Mouse (Mus musculus) liver, embryonic 11.5 days (tissue): ENCODE data around the gene Npm1. TPM values are rescaled to one million over a fixed set of nuclear protein-coding genes. Genes with fewer than 3 reads are reported as not detected.
A peak's percentile ranks its signal among the peaks of the same experiment; 100 is the strongest.

Experiments used
- ATAC-seq: fragments of 200-750 bp; cut with Nextera tagmentation; replicated peaks from 2 replicates; pipeline ENCODE4 v1.8.0; 2017; ENCODE audit warnings: moderate number of reproducible peaks, mild to moderate bottlenecking, moderate TSS enrichment, moderate library complexity; ENCODE audit not compliant: low FRiP score
- DNase-seq: peaks from one replicate; pipeline ENCODE4 v3.0.0-alpha.2; 2017; ENCODE audit warnings: low spot score
- H3K27ac ChIP-seq: fragments of 300-500 bp; sonication (generic); 2 replicates; pipeline ENCODE4 v1.5.1; 2014; ENCODE audit warnings: mild to moderate bottlenecking, low read depth, low read length, control low read depth
- H3K27me3 ChIP-seq: fragments of 300-500 bp; sonication (generic); replicated peaks from 2 replicates; pipeline ENCODE4 v1.6.1; 2014; ENCODE audit warnings: low read length, mixed read lengths; ENCODE audit not compliant: control insufficient read depth, insufficient read depth
- H3K36me3 ChIP-seq: fragments of 300-500 bp; sonication (generic); 2 replicates; pipeline ENCODE4 v1.6.1; 2014; ENCODE audit warnings: mild to moderate bottlenecking, low read length, moderate library complexity, mixed read lengths; ENCODE audit not compliant: control insufficient read depth, insufficient read depth
- H3K4me1 ChIP-seq: fragments of 300-500 bp; sonication (generic); replicated peaks from 2 replicates; pipeline ENCODE4 v1.6.1; 2014; ENCODE audit warnings: low read length, mixed read lengths; ENCODE audit not compliant: control insufficient read depth, insufficient read depth
- H3K4me2 ChIP-seq: fragments of 300-500 bp; sonication (generic); 2 replicates; pipeline ENCODE4 v1.6.1; 2014; ENCODE audit warnings: mild to moderate bottlenecking, control low read depth, moderate library complexity
- H3K4me3 ChIP-seq: fragments of 300-500 bp; sonication (generic); 2 replicates; pipeline ENCODE4 v1.5.1; 2014; ENCODE audit warnings: low read depth, low read length, control low read depth
- H3K9ac ChIP-seq: fragments of 300-500 bp; sonication (generic); 2 replicates; pipeline ENCODE4 v1.6.1; 2014; ENCODE audit warnings: low read depth, low read length, control low read depth
- H3K9me3 ChIP-seq: fragments of 300-500 bp; sonication (generic); 2 replicates; pipeline ENCODE4 v1.6.1; 2016; ENCODE audit warnings: low read length, inconsistent platforms, mixed read lengths; ENCODE audit not compliant: control insufficient read depth
- WGBS: fragments of 180-500 bp; shearing (Covaris S2); extraction: QIAGEN DNeasy Blood & Tissue Kit; methylation state at CpG from one replicate; pipeline ENCODE4 v1.1.7; 2014; 5-methylcytosine and 5-hydroxymethylcytosine counted together
- polyA plus RNA-seq: library from polyadenylated mRNA; unstranded; fragments of >200 nt; fragmentation: Nextera tagmentation; extraction: Ambion mirVana; gene quantifications from 2 replicates; pipeline ENCODE4 v1.2.1, GENCODE M21; 2014

Gene Npm1
- polyA plus RNA-seq, 1 experiment from 2014 or later = 1,921 TPM

DNA sequence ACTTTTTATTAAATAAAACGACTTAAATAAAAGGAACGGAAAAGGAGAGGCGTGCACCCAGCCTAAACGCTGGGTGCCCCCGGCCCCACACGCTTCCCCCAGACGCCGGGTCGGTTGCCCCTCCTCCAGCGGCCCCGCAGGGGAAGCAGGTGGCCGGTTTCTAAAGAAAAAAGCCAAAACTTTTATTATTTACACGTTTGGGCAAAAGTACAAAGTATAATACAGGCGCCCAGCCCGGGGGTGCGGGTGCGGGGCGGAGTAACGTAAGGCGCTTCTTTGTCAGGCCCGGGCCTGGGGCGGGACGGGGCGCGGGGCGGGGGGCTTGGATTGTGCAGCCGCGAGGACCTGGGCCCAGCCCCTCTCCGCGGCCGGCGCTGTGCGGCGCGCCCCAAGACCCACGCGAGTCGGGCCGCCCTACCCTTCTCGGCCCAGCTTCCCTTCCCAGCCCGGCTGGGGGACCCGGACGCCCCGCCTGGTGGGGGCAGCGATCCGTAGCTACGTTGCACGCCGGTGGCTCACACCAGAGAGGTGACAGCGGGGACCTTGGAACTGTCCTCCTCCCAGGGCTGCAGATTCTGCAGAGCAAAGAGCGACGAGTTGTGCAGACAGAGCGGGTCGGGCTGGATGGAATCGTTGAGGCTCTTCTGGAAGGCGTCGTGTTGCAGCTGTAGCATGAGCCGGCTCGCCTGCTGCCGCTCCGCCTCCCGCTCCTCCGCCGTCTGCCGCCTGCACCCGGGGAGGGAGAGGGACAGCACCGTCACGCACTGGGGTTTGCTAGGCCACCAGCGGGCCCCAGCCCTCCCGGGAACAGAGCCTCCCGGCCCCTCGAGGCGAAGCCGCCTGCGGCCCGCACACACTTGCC lies 38.0 kb upstream of the Npm1 start:
- DNase-seq = peak; percentile 62
- H3K4me2 ChIP-seq = peak overlapping the region; percentile 49
- 0 out of 2 replicates have a peak, but pooled peaks have one; percentile 30 for ATAC-seq
- peaks cover 16% of the 10 kb centered on the region; the same call in 1 of the 2 replicates for H3K4me1 ChIP-seq
- WGBS = 1% methylated on average over 76 of the region's 76 CpGs
- H3K9ac ChIP-seq = no peak overlapping the region
- peak overlapping the region; percentile 35 for H3K4me3 ChIP-seq
- H3K27me3 ChIP-seq = peaks cover 100% of the 10 kb centered on the region
- H3K27ac ChIP-seq = no peak overlapping the region
- H3K9me3 ChIP-seq = no peaks in the 10 kb centered on the region
- no peaks in the 10 kb centered on the region for H3K36me3 ChIP-seq

DNA sequence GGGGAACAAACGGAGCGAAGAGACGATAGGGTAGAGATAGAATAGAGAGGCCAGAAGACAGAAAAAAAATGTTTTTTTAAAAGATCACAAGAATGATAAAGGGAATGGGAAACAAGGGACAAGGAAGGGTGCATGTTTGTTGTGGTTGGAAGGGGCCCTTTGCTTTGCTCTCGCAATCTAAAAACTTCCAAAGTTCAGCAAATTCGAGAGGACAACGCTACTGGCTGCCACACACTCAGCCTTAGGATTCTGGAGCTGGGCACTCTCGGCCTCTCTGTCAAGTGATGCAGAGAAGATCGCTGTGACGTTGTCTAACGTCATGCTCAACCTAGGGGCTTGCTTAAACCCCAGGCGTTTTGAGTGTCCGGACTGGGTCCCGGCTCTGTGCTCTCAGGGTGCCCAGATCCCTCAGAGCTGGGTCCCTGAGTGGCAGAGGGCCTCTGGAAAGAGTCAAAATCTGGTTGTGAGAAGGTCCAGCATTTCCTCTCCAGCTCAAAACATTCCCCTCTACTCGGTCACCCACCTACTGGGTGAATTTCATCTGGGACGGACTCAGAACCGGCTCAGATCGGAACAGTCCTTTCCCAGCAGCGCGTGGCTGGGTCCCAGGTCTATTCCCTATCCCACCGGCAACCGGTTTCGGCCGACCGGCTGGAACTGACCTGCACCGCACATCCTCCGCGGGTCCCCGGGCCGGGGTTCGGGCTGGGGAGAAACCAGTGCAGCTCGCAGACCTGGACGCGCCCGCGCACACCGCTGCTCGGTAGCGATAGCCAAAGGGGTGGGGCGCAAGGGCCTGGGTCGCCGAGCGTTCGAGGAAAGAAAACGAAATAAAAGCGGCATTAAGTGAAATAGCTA lies 37.1 kb upstream of the Npm1 start:
- Histone ChIP-seq H3K4me2 (peak overlapping the region; percentile 49), H3K9me3 (no peaks in the 10 kb centered on the region), H3K27ac (no peak overlapping the region), H3K27me3 (peaks cover 100% of the 10 kb centered on the region), H3K36me3 (no peaks in the 10 kb centered on the region), H3K4me3 (no peak overlapping the region), H3K4me1 (peaks cover 16% of the 10 kb centered on the region; the same call in 1 of the 2 replicates), H3K9ac (no peak overlapping the region)
- ATAC-seq (no peak), DNase-seq (peak; percentile 54)
- 1% methylated on average over 45 of the region's 45 CpGs for WGBS

DNA sequence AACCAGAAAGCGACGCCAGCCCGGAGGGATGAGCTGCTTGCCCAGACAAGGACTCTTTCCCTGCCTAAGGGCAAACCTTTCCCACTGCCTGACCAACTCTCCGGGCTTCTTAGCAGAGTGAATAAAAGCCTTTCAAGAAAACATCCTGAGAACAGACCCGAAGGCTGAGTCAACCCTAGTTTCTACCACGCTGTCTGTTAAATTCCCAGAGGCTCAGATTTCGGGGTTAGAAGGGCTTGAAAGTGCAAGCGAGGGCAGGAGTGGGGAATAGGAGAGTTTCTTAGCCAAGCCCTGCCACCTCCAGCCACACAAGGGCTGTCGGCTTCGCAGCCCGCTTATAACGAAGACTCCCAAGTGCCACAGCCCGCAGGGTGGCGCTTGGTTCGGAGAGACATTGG lies 36.1 kb upstream of the Npm1 start:
- Histone ChIP-seq H3K36me3 (no peaks in the 10 kb centered on the region), H3K4me1 (peaks cover 16% of the 10 kb centered on the region; the same call in 1 of the 2 replicates)
- DNase-seq = peak; percentile 46

DNA sequence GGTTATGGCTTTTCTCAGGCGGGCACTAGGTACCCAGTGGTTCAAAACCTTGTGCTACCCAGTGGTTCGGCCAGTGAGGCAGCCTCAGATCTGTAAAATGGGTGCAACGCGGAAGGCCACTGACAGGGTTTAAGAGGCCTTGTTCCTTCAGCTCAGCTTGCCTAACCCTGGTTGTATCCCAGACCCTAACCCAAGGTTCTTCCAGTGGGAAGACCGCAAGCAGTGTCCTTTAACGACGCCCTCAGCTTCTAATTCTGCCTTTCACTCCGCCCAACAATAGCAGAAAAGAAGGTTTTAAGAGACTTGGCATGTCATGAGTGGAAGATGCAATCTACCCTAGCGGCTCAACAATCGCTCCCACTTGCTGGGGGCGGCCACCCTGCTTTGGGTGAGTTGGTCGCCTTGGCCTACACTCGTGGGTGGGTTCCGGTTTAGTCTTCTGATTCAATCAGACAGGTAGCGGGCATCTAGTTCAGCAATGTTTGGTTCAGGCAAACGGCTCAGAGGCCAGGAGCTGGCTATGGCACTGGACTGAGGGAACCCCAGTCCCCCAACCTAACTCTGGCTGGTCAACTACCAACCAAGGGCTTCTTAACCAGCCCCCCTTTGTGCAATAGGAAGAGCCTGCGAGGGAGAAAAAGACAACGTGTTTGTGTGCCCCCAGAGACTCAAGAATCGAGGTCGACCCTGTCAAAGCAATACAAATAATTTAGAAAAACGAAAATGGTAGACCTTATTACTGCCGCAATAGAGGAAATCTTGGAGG lies 35.5 kb upstream of the Npm1 start:
- Histone ChIP-seq H3K4me2 (no peak overlapping the region), H3K27ac (no peak overlapping the region), H3K9ac (no peak overlapping the region), H3K4me3 (no peak overlapping the region), H3K9me3 (no peaks in the 10 kb centered on the region), H3K36me3 (no peaks in the 10 kb centered on the region), H3K4me1 (peaks cover 12% of the 10 kb centered on the region; the same call in 1 of the 2 replicates), H3K27me3 (peaks cover 97% of the 10 kb centered on the region)
- DNase-seq (peak; percentile 34), ATAC-seq (no peak)
- WGBS = 28% methylated on average over 22 of the region's 22 CpGs

More for the DNA sequence above, 36.1 kb upstream of the Npm1 start:
- Histone ChIP-seq H3K4me3 (no peak overlapping the region), H3K9me3 (no peaks in the 10 kb centered on the region), H3K9ac (no peak overlapping the region), H3K27me3 (peaks cover 97% of the 10 kb centered on the region), H3K27ac (no peak overlapping the region), H3K4me2 (no peak overlapping the region)
- WGBS = 5% methylated on average over 15 of the region's 15 CpGs
- ATAC-seq = no peak

DNA sequence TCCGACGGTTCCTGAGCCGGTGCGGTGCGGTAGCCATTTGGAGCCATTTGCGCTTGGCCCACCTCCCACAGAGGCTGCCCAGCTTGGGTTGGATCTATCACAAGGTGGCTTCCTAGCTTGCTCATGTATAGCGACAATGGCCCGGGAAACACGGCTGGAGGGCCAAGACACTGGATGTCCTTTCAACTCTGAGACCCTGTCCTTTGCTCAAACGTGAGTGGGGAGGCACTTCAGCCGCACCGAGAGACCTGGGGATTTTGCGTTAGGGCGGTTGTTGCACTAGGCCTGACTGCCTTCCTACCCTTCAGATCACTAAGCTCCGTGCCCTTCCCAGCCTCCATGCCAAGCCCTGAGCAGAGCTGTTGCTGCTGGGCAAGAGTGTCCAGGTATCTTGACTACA lies 34.7 kb upstream of the Npm1 start:
- Histone ChIP-seq H3K27ac (no peak overlapping the region), H3K9ac (no peak overlapping the region), H3K4me3 (no peak overlapping the region), H3K27me3 (peaks cover 97% of the 10 kb centered on the region), H3K4me1 (peaks cover 6% of the 10 kb centered on the region; the same call in 1 of the 2 replicates), H3K36me3 (no peaks in the 10 kb centered on the region), H3K9me3 (no peaks in the 10 kb centered on the region), H3K4me2 (no peak overlapping the region)
- ATAC-seq (no peak), DNase-seq (peak; percentile 39)
- WGBS = 19% methylated on average over 15 of the region's 15 CpGs

DNA sequence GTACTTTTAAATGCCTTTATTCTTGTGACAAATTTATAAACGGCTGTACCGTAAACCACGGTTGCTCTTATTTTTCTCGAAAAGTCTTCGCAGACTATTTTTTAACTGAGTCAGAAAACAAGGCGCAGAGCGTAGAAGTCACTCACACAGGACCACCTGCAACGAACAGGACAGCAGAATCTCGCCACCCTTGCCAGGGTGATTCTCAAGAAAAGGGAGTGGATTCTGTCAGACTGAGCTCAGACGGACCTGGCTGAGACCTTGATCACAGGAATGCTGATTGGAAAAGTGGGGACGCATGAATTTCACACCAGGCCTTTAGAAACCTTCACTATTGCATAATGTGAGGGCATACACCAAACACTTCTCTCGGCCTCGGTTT lies 34.1 kb upstream of the Npm1 start:
- 37% methylated on average over 13 of the region's 13 CpGs for WGBS
- no peak overlapping the region for H3K9ac ChIP-seq
- H3K27ac ChIP-seq = no peak overlapping the region
- no peak overlapping the region for H3K4me2 ChIP-seq
- DNase-seq (no peak), ATAC-seq (no peak)
- H3K4me3 ChIP-seq = no peak overlapping the region
- peaks cover 6% of the 10 kb centered on the region; the same call in 1 of the 2 replicates for H3K4me1 ChIP-seq
- no peaks in the 10 kb centered on the region for H3K36me3 ChIP-seq
- H3K9me3 ChIP-seq = no peaks in the 10 kb centered on the region
- peaks cover 94% of the 10 kb centered on the region for H3K27me3 ChIP-seq

DNA sequence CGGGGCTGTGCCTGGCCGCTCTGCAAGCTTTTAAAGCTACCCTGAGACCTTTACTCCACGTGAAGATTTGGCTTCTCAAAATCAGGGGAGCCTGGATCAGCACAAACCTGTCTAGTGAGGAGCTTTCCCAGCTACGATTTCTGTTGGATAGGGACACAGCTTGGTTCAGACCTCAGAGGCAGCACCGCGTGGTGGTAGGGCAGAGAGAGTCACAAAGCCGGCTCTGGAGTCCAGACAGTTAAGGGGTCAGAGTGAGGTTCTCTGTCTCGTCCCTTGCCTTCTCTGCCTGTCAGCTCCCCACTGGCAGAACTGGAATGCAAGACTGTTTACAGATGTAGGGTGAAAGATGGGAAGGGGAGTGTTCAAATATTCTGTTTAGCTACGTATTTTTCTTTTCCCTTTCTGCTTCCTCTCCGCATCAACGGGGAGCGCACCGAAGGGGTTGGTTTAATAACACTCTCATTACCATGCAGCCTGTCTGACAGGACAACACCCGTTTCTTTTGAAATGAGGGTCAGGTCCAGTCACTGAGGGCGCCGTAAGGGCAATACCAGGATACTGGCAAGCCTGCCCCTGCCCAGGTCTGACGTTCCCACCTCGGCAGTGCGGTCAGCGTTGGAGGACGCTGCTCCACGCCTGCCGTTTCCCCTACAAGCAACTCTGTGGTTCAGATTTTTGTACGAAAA lies 33.6 kb upstream of the Npm1 start:
- Histone ChIP-seq H3K9ac (no peak overlapping the region), H3K27ac (no peak overlapping the region), H3K27me3 (peaks cover 93% of the 10 kb centered on the region), H3K4me1 (peaks cover 6% of the 10 kb centered on the region; the same call in 1 of the 2 replicates), H3K9me3 (no peaks in the 10 kb centered on the region), H3K4me3 (no peak overlapping the region), H3K36me3 (no peaks in the 10 kb centered on the region), H3K4me2 (no peak overlapping the region)
- DNase-seq (peak; percentile 51), ATAC-seq (no peak)
- WGBS = 14% methylated on average over 24 of the region's 24 CpGs
